Mouse (Mus musculus): ENCODE measurements around the gene Inpp4b.

DNA sequence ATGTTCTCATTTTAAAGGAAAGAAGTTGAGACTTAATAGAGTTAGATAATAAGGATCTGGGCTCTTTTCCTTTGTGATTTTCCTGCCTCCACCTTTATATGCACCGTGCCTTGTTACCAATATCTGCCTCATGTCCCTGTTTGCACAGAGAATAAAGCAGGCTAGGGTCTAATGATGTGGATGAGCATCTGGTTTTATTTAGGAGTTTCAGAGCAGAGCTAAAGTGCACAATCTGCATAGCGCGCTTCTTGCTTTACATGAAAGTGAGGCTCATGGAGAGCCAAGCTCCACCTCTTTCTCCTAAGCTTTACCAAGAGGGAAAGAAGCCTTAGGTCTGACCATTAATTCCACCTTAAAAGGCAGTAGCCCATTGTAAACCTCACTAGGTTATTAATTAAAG, 763.8 kb downstream of the Inpp4b start:
- TF ChIP-seq CTCF (IDR thresholded peaks at IDR 0.05; ENCODE audit: low read depth, low read length): no peak
- TF ChIP-seq POLR2A (IDR thresholded peaks at IDR 0.05; ENCODE audit: borderline replicate concordance, low read depth, low read length): no peak

Data from bone marrow macrophage, adult 2 months (primary cell).